Mouse (Mus musculus) 3T3-L1 (cell line): Measurements from ENCODE around the gene Rab5a.
"Not testable (repeated sequence)": the region's sequence is repeated elsewhere in the genome, so short reads cannot be mapped to it uniquely, and the experiment has no call there.

Source experiments
- DNase-seq: peaks from one replicate; pipeline ENCODE4 v3.0.0-alpha.2; 2015; ENCODE audit warnings: low read depth, low spot score

Rab5a gene

DNA sequence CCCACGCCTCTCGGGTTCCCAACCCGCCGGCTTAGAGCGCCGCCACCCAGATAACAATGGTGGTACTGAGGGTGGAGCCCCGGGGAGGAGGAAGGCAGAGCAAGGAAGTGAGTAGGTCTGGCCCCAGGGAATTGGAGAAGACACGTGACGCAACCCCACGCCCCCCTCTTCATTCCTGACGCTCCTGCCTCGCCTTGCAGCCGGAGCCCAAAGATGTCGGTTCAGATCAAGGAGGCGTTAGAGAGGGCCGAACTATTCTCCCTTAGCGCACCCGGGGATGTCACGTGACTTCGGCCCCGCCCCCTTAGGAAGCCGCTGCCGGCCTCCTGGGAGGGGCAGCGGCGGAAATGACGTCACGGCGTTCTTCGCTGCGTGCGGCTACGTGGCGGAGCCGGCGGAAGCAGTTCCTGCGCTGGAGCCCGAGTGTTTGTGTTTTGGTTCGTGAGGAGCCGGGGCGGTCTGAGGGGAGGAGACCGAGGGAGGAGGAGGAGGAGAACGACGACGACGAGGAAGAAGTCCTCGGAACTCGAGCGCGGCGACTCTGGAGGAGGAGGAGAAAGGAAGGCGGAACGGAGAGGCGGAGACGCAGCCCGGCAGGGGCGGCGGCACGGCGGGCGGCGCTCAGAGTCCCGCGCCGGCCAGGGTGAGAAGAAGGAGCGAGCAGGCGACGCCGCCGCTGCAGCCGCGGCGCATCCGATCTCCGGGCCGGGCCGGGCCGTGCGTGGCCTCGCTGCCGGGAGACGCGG, at the start of gene Rab5a:
Gene Rab5a (plus strand): TSS at position 377 of the 746 bp plus-strand sequence.
- peak; percentile 99 for DNase-seq

DNA sequence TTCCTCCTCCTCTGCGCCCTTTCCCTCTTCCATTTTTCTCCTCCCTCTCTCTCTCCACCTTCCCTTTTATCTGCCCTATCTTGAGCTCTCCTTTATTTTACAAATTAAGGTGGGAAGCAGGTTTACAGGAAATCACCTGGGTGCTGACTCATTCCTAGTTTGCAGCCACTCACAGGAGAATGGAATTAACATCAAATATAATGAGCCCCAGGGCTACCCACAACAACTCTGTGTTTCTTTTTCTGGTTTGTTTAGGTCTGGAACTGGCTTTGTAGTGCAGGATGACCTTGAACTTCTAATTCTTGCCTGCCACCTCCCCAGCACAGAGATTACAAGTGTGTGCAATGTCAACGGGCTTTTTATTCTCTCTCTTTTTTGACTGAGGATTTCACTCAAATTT, 22.9 kb upstream of the Rab5a start:
- DNase-seq: no peak

DNA sequence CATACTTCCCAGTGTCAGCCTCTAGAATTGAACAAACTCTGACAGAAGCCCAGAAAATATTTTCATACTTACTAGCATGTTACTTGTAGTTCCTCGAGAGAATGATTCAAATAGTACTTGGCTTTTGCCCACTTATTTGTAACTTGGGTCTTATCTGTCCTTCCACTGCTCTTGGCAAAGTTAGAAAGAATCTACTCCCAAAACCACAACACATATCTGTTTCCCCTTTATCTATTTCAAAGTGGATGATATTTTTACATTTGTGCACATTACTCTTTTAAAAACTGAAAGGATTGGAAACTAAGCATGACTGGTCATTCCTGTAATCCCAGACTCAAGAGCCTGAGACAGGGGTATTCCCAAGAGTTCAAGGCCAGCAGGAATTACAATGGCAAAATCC, 22.3 kb upstream of the Rab5a start:
- DNase-seq: no peak

DNA sequence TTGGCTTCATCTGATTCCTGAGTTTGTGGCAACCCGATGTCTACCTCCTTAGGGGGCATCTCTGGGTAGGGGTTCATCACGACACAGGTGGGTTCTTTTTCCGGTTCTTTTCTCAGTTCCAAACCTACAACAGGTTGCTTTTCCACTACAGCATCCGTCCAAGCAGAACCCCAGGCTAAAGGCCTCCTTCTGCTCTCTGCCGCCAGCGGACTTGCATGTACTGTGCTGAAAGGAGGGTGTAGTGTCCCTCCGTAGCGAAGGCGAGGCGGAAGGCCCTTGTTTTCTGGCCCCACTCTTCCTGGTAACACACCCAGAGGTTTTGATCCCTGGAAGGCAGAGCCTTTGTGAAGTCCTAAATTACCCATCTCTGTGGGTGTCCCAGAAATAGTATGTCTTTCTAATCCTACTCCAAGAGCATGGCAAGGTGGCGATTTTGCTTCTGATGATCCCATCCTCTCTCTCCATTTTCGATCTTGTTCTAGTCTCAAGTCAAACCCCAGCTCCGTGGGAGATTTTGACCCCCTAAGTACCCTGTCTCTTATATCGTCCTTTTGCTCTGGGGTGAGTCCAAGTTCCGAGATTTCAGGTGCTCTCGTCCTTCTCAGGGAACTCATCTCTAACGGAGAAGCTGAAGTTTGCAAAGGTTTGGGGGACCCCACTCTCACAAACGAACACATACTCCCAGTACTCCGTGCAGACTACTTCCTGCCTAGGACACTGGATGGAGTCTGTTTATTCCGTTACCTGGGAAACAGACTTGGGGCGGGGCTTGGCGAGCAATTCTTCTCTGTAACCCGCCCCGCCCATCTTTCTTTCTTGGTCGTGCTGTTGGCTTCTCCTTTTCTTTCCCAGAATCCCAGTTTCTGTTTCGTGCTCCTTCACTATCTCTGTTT, 16.2 kb upstream of the Rab5a start, which contains the start of gene Efhb:
Gene Efhb (minus strand): TSS at position 719 of the 893 bp plus-strand sequence.
- peak; percentile 94 for DNase-seq

DNA sequence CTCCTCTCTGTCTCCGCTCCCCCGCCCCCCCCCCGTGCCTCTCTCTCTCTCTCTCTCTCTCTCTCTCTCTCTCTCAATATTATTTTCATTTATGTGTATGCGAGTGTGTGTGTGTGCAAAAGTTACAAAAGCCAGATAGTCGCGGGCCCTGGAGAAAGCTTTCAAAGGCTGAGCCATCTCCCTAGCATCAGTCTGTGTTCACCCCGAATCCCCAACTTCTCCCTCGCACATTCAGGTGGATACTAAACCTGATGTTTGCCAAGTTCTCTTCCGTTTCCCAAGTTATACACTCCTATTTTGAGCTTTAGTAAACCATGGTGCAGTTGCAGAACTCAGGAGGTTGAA, 15.6 kb upstream of the Rab5a start:
- DNase-seq: peak; percentile 19

DNA sequence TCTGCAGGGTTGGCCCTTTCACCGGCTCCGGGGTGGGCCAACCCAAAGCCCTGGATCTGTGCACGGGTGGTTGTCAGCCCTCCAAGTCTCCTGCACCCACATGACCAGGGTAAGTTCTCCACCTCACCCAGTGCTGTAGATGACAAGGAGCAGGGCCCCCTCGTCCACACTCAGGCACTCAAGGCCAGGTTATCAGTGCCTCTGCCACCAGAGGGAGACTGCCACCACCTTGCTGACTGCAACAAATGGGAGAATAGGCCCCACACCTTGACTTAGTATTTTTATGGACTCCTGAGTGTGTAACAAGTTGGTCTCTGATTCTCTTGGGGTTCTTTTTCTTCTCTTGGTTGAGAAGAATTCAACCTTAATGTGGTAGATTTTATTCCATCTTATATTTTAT, 13.5 kb upstream of the Rab5a start:
- DNase-seq: peak; percentile 30

DNA sequence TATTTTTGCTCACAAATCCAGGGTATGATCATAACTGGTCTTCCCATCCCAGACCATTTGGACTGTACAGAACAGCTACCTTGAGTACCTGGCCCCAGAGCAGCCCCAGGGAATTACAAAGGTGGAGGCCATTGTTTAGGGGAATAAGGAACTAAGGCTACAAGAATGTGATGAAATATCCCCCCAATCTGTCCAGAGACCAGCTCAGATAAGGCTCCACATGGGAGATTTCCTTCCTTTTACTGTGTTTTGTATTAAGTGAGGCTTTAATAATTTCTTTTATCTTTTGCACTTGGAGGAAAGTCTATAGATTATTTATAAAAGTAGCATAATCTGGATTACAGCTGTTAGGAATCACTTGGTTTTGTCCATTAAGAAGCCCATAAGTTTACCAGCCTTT, 10.3 kb upstream of the Rab5a start:
- no peak for DNase-seq

DNA sequence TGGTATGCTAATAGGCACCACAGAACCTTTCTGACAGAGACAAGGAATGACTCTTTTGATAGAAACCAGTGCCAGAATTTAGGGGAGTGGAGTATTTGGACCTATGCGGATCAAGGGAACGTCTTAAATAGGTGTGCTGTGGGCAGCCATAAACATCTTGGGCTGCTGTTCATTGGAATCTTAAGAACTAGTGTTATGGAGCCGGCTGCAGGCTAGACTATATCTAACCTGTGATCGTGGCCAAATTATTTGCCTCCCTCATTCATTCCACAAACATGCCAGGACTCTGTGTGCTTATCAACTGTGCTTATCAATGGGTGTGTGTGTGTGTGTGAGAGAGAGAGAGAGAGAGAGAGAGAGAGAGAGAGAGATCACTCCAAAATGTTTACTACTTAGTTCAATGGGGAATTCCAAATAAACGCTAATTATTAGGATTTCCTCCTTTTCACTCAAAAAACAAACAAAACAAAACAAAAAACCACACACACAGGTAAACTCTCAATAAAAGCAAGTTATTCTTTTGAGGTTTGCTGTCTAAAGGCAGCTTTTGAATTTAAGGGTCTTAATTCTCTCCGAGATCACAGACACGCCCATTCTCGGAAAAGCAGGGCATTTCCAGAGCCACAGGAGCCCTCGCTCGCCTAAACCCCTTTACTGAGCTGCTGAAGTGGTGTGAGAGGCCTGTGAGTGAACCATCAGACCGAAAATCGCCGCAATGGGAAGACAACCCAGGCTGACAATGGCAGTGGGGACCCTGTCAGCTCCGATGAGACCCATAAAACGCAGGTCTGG, 772 bp upstream of the Rab5a start:
- DNase-seq: no peak

DNA sequence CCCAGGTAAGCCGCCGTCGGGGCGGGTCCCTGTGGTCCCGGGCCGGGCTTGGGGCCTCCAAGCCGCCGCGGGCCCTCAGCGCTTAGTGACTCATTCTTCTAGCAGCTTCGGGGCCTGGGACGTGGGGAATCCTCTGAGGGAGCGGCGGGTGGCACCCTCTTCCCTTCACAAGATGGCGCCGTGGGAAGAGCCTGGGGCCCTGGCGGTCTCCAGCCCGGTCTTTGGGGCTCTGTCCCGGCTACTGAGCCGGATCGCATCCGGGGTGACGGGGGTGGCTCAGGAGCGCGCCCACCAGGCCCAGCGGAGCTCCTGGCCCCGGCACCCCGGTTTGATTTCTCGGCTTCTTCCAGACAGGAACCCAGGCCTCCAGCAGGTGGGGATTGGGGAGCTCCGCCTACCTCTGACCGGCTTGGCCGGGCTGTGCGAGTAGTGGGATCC, 589 bp downstream of the Rab5a start:
- DNase-seq: peak; percentile 70

DNA sequence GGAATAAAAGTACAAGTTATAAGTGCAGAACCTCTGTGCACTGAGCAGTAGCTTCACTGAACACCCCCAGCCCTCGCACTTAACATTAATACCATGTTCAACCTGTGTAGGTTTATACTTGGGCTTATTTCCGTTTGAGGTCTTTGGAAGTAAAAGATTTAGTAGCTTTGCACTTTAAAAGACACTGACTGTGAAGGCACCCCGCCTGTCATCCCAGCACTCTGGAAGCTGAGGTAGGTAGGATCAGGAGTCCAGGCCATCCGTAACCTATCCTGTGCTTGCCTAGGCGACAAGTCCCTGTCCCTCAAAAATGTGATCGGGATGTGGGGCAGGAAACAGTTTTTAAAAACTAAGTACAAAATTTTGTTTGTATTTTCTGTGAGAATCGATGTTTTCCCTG, 1.4 kb downstream of the Rab5a start:
- DNase-seq: peak; percentile 11

DNA sequence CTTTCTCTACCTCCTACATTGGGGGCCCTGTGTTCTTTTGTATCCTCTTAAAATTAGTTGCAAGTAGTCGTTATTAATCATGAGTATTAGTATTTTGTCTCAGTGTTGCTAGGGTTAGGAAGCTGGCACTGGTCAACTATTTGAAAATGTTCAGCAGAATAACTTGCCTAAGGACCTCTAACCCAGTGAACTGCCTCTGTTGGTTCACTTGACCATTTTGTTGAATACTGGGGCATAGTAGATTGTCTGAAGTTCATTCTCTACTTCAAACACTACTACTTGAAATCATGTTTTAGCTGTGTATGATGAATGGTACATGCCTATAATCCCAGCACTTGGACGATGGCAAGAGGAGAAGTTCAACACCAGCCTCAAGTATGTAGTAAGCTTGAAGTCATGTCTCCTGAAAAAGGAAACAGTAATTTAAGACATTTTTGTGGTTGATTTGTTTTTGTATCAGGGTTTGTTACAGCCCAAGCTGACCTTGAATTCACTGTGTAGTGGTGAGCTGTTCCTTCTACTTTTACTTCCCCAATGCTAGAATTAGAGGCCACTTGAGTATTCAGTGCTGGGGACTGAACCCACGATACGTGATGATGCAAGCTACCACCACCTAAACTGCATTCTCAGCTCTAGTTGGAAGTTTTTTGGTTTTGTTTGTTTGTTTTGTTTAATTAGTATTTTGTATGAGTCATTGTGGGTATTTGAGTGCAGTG, 9.4 kb downstream of the Rab5a start:
- no peak for DNase-seq

DNA sequence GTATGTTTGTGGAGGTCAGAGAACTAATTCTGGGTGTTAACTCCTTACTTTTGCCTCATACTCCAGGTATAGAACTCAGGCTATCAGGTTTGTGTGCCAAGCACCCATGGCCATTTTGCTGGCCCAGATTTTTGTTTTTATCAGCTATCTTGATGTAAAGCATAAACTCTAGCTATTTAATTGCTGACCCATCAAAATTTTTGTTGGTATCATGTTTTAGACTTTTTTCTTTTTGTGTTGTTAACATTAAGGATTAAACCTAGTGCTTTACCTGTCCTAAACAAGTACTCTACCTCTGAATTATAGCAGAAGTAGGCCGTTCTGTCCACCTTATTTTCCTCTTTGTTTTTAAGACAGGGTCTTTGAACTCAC, 10.0 kb downstream of the Rab5a start:
- DNase-seq: no peak

DNA sequence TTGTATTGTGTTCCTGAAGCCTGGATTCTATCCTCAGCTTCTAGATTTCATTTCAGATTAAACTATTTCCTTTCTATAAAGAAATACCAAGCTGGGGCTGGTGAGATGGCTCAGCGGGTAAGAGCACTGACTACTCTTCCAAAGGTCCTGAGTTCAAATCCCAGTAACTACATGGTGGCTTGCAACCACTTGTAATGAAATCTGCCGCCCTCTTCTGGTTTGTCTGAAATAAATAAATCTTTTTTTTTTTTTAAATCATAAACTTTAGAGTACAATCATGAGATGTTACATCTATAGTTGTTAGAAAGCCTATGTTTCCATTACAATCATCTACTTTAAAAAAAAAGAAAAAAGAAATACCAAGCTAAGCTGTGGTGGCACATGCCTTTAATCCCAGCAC, 23.9 kb downstream of the Rab5a start:
- DNase-seq: no peak

DNA sequence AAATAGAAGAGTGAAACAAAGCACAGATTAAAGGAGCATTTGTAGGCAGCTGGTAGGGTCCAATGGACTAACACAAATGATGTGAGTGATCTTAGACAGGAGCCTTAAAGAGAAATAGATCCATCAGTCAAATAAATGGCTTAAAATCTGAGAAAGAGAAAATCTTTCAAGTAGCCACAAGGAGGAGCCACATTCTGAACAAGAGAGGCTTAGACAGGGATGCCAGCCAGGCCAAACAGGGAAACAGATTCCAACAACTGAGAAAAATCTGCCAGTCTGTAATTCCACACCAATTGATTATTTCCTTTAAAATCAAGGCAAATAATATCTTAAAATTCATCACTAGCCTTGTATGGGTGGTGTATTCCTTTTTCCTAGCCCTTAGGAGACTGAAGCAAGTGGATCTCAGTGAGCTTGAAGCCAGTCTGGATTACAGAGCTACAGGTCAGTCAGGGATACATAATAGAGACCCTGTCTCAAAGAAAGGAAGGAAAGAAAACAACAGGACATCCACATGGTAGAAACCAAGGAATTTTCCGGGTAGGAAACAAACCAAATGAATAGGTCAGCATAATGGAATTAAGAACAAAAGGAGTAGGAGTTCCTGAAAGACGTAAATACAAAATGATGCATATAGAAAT, 33.4 kb downstream of the Rab5a start:
- DNase-seq: peak; percentile 65

DNA sequence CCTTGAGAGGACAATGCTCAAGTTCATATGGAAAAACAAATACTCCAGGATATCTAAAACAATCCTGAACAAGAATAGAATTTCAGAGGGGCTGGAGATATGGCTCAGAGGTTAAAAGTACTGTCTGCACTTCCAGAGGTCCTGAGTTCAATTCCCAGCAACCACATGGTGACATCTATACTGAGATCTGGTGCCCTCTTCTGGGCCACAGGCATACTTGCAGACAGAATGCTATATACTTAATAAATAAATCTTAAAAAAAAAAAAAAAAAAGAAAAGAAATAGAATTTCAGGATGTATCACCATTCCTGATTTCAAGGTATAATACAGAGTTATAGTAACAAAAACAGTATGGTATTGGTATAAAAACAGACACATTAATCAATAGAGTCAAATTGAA, 40.3 kb downstream of the Rab5a start:
- no peak for DNase-seq

DNA sequence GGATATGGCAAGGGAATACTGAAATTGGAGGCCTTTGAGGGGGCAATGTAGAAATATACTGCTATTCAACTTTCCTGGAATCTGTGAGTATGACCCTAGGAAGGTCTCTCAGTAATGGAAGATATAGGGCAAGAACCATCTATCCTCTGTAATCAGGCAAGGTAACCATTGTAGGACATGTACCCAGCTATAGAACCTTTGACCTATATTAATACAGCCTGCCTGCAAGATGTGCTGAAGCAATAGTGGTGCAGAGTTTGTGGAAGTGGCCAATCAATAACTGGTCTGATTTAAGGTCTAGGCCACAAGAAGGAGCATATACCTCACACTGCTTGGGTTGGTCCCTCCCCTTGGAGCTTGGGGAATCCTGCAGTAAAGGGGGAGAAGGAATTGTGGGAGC, 41.5 kb downstream of the Rab5a start:
- no peak for DNase-seq

DNA sequence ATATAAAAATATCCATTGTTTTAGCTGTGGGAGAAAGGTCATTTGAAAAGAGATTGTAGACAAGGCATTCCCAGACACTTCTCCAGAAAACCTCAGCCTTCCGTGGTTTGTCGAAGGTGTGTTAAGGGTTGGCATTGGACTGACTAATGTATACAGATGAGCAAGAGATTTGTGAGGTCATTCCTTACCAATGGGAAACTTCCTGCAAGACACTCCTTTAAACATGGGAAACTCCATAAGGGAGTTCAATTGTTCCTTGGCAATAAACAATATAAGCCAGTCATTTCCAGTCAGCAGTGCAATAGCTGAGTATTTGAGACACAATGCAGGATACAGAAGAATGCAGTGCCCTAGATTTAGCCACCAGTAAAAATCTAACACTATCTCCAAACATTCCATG, 49.0 kb downstream of the Rab5a start:
- peak; percentile 13 for DNase-seq

DNA sequence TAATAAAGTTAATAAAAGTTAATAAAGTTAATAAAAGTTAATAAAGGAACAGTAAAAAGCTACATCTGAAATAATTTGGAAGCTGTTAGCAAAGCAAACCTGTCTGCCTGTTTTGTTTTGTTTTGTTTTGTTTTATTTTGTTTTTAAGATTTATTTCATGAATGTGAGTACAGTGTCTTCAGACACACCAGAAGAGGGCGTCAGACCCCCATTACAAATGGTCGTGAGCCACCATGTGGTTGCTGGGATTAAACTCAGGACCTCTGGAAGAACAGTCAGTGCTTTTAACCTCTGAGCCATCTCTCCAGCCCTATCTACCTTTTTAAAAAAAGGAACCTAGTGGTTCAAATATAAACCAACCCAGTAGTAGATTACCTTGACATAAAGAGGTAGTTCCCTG, 52.1 kb downstream of the Rab5a start:
- DNase-seq: peak; percentile 28

DNA sequence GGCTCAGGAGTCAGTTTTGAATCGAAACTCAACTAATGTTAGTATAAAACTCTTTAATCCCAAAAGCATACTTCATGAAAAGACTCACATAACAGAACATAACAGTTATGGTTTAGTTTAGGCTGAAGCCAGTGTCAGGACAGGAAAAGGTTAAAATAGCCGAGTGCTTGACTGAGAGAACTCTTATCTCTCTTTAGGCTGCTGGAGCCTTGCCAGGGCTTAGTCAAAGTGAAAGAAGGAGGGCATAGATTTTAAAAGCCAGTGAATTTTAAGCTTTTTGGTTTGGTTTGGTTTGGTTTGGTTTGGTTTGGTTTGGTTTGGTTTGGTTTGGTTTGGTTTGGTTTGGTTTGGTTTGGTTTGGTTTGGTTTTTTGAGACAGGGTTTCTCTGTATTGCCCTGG, 53.4 kb downstream of the Rab5a start:
- peak; percentile 33 for DNase-seq

DNA sequence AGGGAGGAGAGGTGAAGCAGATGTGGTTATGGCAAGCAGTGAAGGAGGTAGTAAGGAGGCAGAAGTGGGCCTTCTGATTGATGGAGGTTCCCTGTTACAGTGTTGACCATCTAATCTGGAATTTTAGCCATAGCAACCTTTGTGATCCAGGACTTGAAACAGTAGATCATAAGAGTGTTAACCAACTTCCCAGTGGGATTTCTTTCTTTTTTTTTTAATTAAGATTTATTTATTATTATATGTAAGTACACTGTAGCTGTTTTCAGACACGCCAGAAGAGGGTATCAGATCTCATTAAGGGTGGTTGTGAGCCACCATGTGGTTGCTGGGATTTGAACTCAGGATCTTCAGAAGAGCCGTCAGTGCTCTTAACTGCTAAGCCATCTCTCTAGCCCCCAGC, 60.3 kb downstream of the Rab5a start, which contains the start of gene Pp2d1:
Gene Pp2d1 (minus strand): TSS at position 101 of the 400 bp plus-strand sequence.
- DNase-seq: not testable (repeated sequence)

DNA sequence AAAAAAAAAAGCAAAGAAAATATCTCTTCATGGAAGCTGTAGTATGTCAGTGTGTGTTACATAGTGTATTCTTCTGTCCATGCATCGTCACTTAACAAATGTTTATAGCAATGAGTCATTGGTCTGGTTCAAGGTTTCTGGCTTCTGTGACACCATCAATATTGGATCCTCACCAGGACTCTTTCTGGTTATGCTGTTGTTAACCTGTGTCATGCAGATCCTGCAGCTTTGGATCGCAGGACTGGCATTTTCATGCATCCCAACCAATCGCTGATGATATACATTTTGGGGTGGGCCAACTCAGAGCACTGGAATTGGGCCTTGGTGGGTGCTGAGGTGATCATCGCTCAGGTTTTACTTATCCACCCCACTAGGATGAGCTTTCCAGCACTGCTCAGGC, 63.5 kb downstream of the Rab5a start:
- no peak for DNase-seq
